16 mouse cellular contexts compared by ENCODE assay signal in the genomic region with DNA sequence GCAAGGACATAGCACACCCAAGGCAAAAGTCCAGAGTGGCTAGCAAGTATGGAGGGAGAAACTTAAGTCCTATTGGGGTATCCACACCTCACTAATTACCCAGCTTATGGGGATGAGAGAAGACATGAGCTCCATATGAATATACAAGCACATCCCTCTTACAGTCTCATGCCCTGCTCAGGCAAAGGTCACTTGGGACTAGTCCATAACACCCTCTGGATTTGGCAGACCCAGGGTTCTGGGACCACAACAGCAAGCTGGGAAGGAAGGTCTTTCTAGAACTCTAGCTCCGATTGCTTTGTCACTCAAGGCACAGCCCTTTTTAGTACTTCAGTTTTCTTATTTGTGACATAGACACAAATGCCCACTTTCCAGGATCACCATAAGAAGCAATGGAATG.
"Had no signal": no experiment of that assay in that cellular context is flagged by ENCODE, and none has a peak within 500 bp of the region (broad histone marks: within the 10 kb centered on the region; RNA-seq: fewer than 3 reads in every experiment).

No protein-coding gene starts in this region.

- H3K27ac ChIP-seq: neural tube, embryonic 12.5 days; neural tube, embryonic 13.5 days; neural tube, embryonic 15.5 days; stomach, embryonic 15.5 days; stomach, postnatal 0 days had no signal

- H3K4me2 ChIP-seq: neural tube, embryonic 12.5 days; neural tube, embryonic 13.5 days; neural tube, embryonic 15.5 days; stomach, embryonic 15.5 days had no signal

- H3K9me3 ChIP-seq: neural tube, embryonic 12.5 days; neural tube, embryonic 13.5 days; neural tube, embryonic 15.5 days; stomach, embryonic 15.5 days had no signal

- H3K9ac ChIP-seq: neural tube, embryonic 12.5 days; neural tube, embryonic 13.5 days; neural tube, embryonic 15.5 days; stomach, embryonic 15.5 days had no signal

- DNase-seq: retina, postnatal 1 day; right cerebral cortex, adult 18-20 months; right cerebral cortex, postnatal 14 days; right cerebral cortex, postnatal 4 days; spleen, adult 18-20 months; thymus, adult 18-20 months; thymus, adult 2 months; thymus, postnatal 14 days; thymus, postnatal 25 days; thymus, postnatal 36 days; thymus, postnatal 4 days had no signal

- H3K4me1 ChIP-seq: neural tube, embryonic 12.5 days; neural tube, embryonic 15.5 days had no signal

- H3K36me3 ChIP-seq: neural tube, embryonic 12.5 days; neural tube, embryonic 13.5 days; neural tube, embryonic 15.5 days; stomach, embryonic 15.5 days had no signal

- H3K4me3 ChIP-seq: neural tube, embryonic 12.5 days; neural tube, embryonic 13.5 days; neural tube, embryonic 15.5 days; stomach, embryonic 15.5 days had no signal

- H3K27me3 ChIP-seq: neural tube, embryonic 12.5 days; neural tube, embryonic 13.5 days; neural tube, embryonic 15.5 days; stomach, embryonic 15.5 days had no signal
